Comparison of ENCODE assay signal across 33 mouse cellular contexts in genomic region chr14:55913406-55913805, GRCm38 (mm10). TPM values are rescaled to one million over a fixed set of nuclear protein-coding genes. Genes with fewer than 3 reads are reported as not detected.
DNase-seq lines count a peak whose midpoint lies in the region; ATAC-seq and TF ChIP-seq lines count a peak whose summit lies in the region.
"Had no signal": no experiment of that assay in that cellular context is flagged by ENCODE, and none has a peak within 500 bp of the region (broad histone marks: within the 10 kb centered on the region; RNA-seq: fewer than 3 reads in every experiment).

No protein-coding gene starts in this region.

- DNase-seq in thymus, postnatal 25 days, result peak; percentile 27
- DNase-seq in thymus, adult 2 months, result no peak
- DNase-seq in ES-E14 (ENCODE audit: low read depth, low spot score), result no peak
- DNase-seq in cerebellum, postnatal 4 days (ENCODE audit: low spot score in 2 of 2), result no peak
- no peak for DNase-seq in neural tube, embryonic 10.5 days (ENCODE audit: extremely low spot score, low spot score)
- DNase-seq: cerebellum, adult 11 months; cerebellum, adult 9-11 months; embryo, embryonic 11 days; kidney, adult 11 months; layer of hippocampus, adult 9-11 months; lung, embryonic 14.5 days; midbrain, embryonic 14.5 days; right cerebral cortex, adult 18-20 months had no signal

- no peak overlapping the region for H3K4me3 ChIP-seq in thymus, adult 2 months (ENCODE audit: control insufficient read depth, insufficient read depth, low read length)
- no peak overlapping the region for H3K4me3 ChIP-seq in ES-E14 (ENCODE audit: insufficient read depth in 1 of 2, low read depth in 1 of 2, low read length in 2 of 2, poor library complexity in 1 of 2, severe bottlenecking in 1 of 2)
- H3K4me3 ChIP-seq in forebrain, embryonic 16.5 days (replicated peaks; ENCODE audit: low read length), result no peak overlapping the region
- H3K4me3 ChIP-seq: embryonic facial prominence, embryonic 13.5 days; erythroblast, embryonic 14.5 days; forebrain, embryonic 12.5 days; kidney, embryonic 15.5 days; neural tube, embryonic 13.5 days; stomach, embryonic 15.5 days had no signal

- no peak for TF ChIP-seq CTCF in thymus, adult 2 months (IDR thresholded peaks at IDR 0.05; ENCODE audit: borderline replicate concordance, control insufficient read depth, extremely low read depth, insufficient read depth, low read length, poor library complexity)

- no peaks in the 10 kb centered on the region; the same call in 1 of the 2 replicates for H3K27me3 ChIP-seq in thymus, adult 2 months (ENCODE audit: control insufficient read depth, insufficient read depth, low read length)
- H3K27me3 ChIP-seq in forebrain, embryonic 16.5 days (replicated peaks; ENCODE audit: control insufficient read depth, insufficient read depth, low read length), result no peaks in the 10 kb centered on the region
- H3K27me3 ChIP-seq: embryonic facial prominence, embryonic 13.5 days; forebrain, embryonic 12.5 days; kidney, embryonic 15.5 days; neural tube, embryonic 13.5 days; stomach, embryonic 15.5 days had no signal

- TF ChIP-seq POLR2A in thymus, adult 2 months (IDR thresholded peaks at IDR 0.05; ENCODE audit: control insufficient read depth, extremely low read depth, insufficient read depth, low read length, poor library complexity), result no peak

- H3K36me3 ChIP-seq in thymus, adult 2 months (ENCODE audit: control insufficient read depth, insufficient read depth, low read length), result no peaks in the 10 kb centered on the region
- no peaks in the 10 kb centered on the region for H3K36me3 ChIP-seq in ES-E14 (ENCODE audit: control insufficient read depth, insufficient read depth, low read length, poor library complexity, severe bottlenecking)
- no peaks in the 10 kb centered on the region for H3K36me3 ChIP-seq in forebrain, embryonic 16.5 days (ENCODE audit: control insufficient read depth, insufficient read depth)
- H3K36me3 ChIP-seq: embryonic facial prominence, embryonic 13.5 days; forebrain, embryonic 12.5 days; G1E; kidney, embryonic 15.5 days; neural tube, embryonic 13.5 days; stomach, embryonic 15.5 days had no signal

- H3K9ac ChIP-seq in ES-E14 (ENCODE audit: insufficient read depth, low read depth, low read length, poor library complexity, severe bottlenecking), result no peak overlapping the region
- no peak overlapping the region for H3K9ac ChIP-seq in forebrain, embryonic 16.5 days (replicated peaks; ENCODE audit: low read depth, low read length)
- H3K9ac ChIP-seq: embryonic facial prominence, embryonic 13.5 days; forebrain, embryonic 12.5 days; kidney, embryonic 15.5 days; liver, embryonic 14.5 days; lung, embryonic 14.5 days; neural tube, embryonic 13.5 days; stomach, embryonic 15.5 days had no signal

- in situ Hi-C loops in ES-E14 (cut with MboI; ENCODE audit: low sequenced_read_pairs in 2 of 2, unreplicated experiment in 2 of 2), result no loop called here

- WGBS in thymus, adult 2 months, result 5% methylated on average over 4 of the region's 4 CpGs
- WGBS in forebrain, embryonic 16.5 days, result 66% methylated on average over 4 of the region's 4 CpGs

- ATAC-seq in hematopoietic stem cell, adult 5-6 weeks (replicated peaks in 1 of 2; ENCODE audit: insufficient read depth in 1 of 2, low FRiP score in 2 of 2, low TSS enrichment in 1 of 2, low read depth in 1 of 2, poor library complexity in 2 of 2, severe bottlenecking in 2 of 2), result peak; percentile 59 to 75
- peak; percentile 36; the same call in 1 of the 2 replicates for ATAC-seq in neutrophil, adult 5-6 weeks (ENCODE audit: extremely low read depth, insufficient number of reproducible peaks, low FRiP score, poor library complexity, severe bottlenecking)
- ATAC-seq in forebrain, embryonic 16.5 days, result no peak
- ATAC-seq: hindbrain, postnatal 0 days; Patski had no signal

- no peaks in the 10 kb centered on the region for H3K9me3 ChIP-seq in ES-E14 (ENCODE audit: control insufficient read depth, insufficient read depth, low read depth, low read length)
- no peaks in the 10 kb centered on the region for H3K9me3 ChIP-seq in forebrain, embryonic 16.5 days (ENCODE audit: control insufficient read depth, low read length)
- H3K9me3 ChIP-seq: embryonic facial prominence, embryonic 13.5 days; forebrain, embryonic 12.5 days; G1E; kidney, embryonic 15.5 days; neural tube, embryonic 13.5 days; stomach, embryonic 15.5 days had no signal

- H3K27ac ChIP-seq in thymus, adult 2 months (ENCODE audit: control insufficient read depth, insufficient read depth, low read length), result no peak overlapping the region
- no peak overlapping the region for H3K27ac ChIP-seq in ES-E14 (ENCODE audit: insufficient read depth, low read depth, low read length, poor library complexity, severe bottlenecking)
- H3K27ac ChIP-seq in forebrain, embryonic 16.5 days (ENCODE audit: low read length), result no peak overlapping the region
- H3K27ac ChIP-seq: embryonic facial prominence, embryonic 13.5 days; forebrain, embryonic 12.5 days; hindbrain, postnatal 0 days; kidney, embryonic 15.5 days; liver, embryonic 14.5 days; neural tube, embryonic 13.5 days; stomach, embryonic 15.5 days had no signal

- H3K4me2 ChIP-seq in forebrain, embryonic 16.5 days (ENCODE audit: low read length), result no peak overlapping the region
- H3K4me2 ChIP-seq: embryonic facial prominence, embryonic 13.5 days; forebrain, embryonic 12.5 days; heart, embryonic 11.5 days; kidney, embryonic 15.5 days; lung, embryonic 14.5 days; neural tube, embryonic 13.5 days; stomach, embryonic 15.5 days had no signal

- H3K4me1 ChIP-seq in thymus, adult 2 months (replicated peaks; ENCODE audit: control insufficient read depth, insufficient read depth, low read length), result no peaks in the 10 kb centered on the region
- H3K4me1 ChIP-seq in ES-E14 (ENCODE audit: control insufficient read depth in 2 of 2, insufficient read depth in 2 of 2, low read length in 2 of 2, poor library complexity in 1 of 2), result peaks cover 0 to 3% of the 10 kb centered on the region in 2 experiments; a peak in 2 of 4 replicates
- no peaks in the 10 kb centered on the region for H3K4me1 ChIP-seq in forebrain, embryonic 16.5 days (replicated peaks; ENCODE audit: control insufficient read depth, insufficient read depth, low read length)
- H3K4me1 ChIP-seq: embryonic facial prominence, embryonic 13.5 days; forebrain, embryonic 12.5 days; kidney, embryonic 15.5 days; neural tube, embryonic 13.5 days; stomach, embryonic 15.5 days had no signal

TF ChIP-seq in ES-E14, 5 proteins besides CTCF, POLR2A, EP300 and RAD21:
- TF ChIP-seq MAFK (IDR thresholded peaks at IDR 0.05; ENCODE audit: insufficient read depth, low read depth, low read length) (peak; percentile 36; the same call in 1 of the 2 replicates), HCFC1 (IDR thresholded peaks at IDR 0.05; ENCODE audit: borderline replicate concordance, insufficient read depth, low read length) (no peak)

RNA-seq across cellular contexts. Expression of gene Sdr39u1, which starts 13.3 kb away (rescaled TPM):
- 50.2 and 54.8 TPM in 2 replicates for polyA plus RNA-seq in thymus, adult 2 months (2012; rRNA removed)
- 8.2 and 11.1 TPM in 2 replicates for total RNA-seq in ES-E14 (2012; rRNA removed)
- 10.3 and 27.3 TPM in 2 replicates for total RNA-seq in hematopoietic stem cell, adult 5-6 weeks (2017)
- 9.7 and 16.3 TPM in 2 replicates for total RNA-seq in neutrophil, adult 5-6 weeks (2017)
- 102 and 128 TPM in 2 replicates for polyA plus RNA-seq in forebrain, embryonic 16.5 days (2015; fragmentation: Nextera tagmentation; extraction: Ambion mirVana)
- polyA plus RNA-seq: G1E had no signal

RNA-seq across cellular contexts. Expression of gene Khnyn, which starts 28.7 kb away (rescaled TPM):
- polyA plus RNA-seq in thymus, adult 2 months (2012; rRNA removed), result 33.7 and 35.5 TPM in 2 replicates
- total RNA-seq in ES-E14 (2012; rRNA removed), result 7.2 and 15.8 TPM in 2 replicates
- total RNA-seq in hematopoietic stem cell, adult 5-6 weeks (2017), result 40.6 and 50.5 TPM in 2 replicates
- 157 and 158 TPM in 2 replicates for total RNA-seq in neutrophil, adult 5-6 weeks (2017)
- 10.3 and 11.1 TPM in 2 replicates for polyA plus RNA-seq in forebrain, embryonic 16.5 days (2015; fragmentation: Nextera tagmentation; extraction: Ambion mirVana)

RNA-seq across cellular contexts. Expression of gene Cbln3, which starts 29.2 kb away (rescaled TPM):
- polyA plus RNA-seq in thymus, adult 2 months (2012; rRNA removed), result 0.04 and 0.09 TPM in 2 replicates
- 0.04 and 0.11 TPM in 2 replicates for total RNA-seq in ES-E14 (2012; rRNA removed)
- total RNA-seq in hematopoietic stem cell, adult 5-6 weeks (2017), result 0.05 TPM in 1 of 2 replicates, not detected in the other
- 0.37 TPM in 1 of 2 replicates, not detected in the other for total RNA-seq in neutrophil, adult 5-6 weeks (2017)
- 0.14 and 0.21 TPM in 2 replicates for polyA plus RNA-seq in forebrain, embryonic 16.5 days (2015; fragmentation: Nextera tagmentation; extraction: Ambion mirVana)
- total RNA-seq: gastrocnemius, adult 18-20 months; megakaryocyte-erythroid progenitor cell, adult 5-6 weeks had no signal
- polyA plus RNA-seq: erythroblast, embryonic 14.5 days had no signal

RNA-seq across cellular contexts. Expression of gene Cma1, which starts 31.1 kb away (rescaled TPM):
- polyA plus RNA-seq in thymus, adult 2 months (2012; rRNA removed), result 1.7 and 2.0 TPM in 2 replicates
- total RNA-seq in ES-E14 (2012; rRNA removed), result not detected in 2 replicates
- 0.88 TPM in 1 of 2 replicates, not detected in the other for total RNA-seq in hematopoietic stem cell, adult 5-6 weeks (2017)
- total RNA-seq in neutrophil, adult 5-6 weeks (2017), result 0.37 and 2.1 TPM in 2 replicates
- polyA plus RNA-seq in forebrain, embryonic 16.5 days (2015; fragmentation: Nextera tagmentation; extraction: Ambion mirVana), result 0.27 and 0.61 TPM in 2 replicates
- total RNA-seq: left cerebral cortex, adult 18-20 months; left cerebral cortex, postnatal 36 days had no signal
- polyA plus RNA-seq: erythroblast, embryonic 14.5 days; forebrain, embryonic 12.5 days; G1E; heart, embryonic 11.5 days; hindbrain, embryonic 11.5 days; neural tube, embryonic 13.5 days; Patski had no signal

RNA-seq across cellular contexts. Expression of gene Cma2, which starts 37.4 kb away (rescaled TPM):
- 0.28 TPM in 1 of 2 replicates, not detected in the other for polyA plus RNA-seq in thymus, adult 2 months (2012; rRNA removed)
- not detected in 2 replicates for total RNA-seq in ES-E14 (2012; rRNA removed)
- not detected in 2 replicates for total RNA-seq in hematopoietic stem cell, adult 5-6 weeks (2017)
- not detected in 2 replicates for total RNA-seq in neutrophil, adult 5-6 weeks (2017)
- polyA plus RNA-seq in forebrain, embryonic 16.5 days (2015; fragmentation: Nextera tagmentation; extraction: Ambion mirVana), result not detected in 2 replicates
- total RNA-seq: gastrocnemius, adult 18-20 months; hindbrain, postnatal 0 days; left cerebral cortex, adult 18-20 months; left cerebral cortex, postnatal 36 days; megakaryocyte-erythroid progenitor cell, adult 5-6 weeks had no signal
- polyA plus RNA-seq: embryonic facial prominence, embryonic 13.5 days; erythroblast, embryonic 14.5 days; forebrain, embryonic 12.5 days; G1E; heart, embryonic 11.5 days; heart, postnatal 0 days; hindbrain, embryonic 11.5 days; hindbrain, postnatal 0 days; kidney, embryonic 15.5 days; liver, embryonic 14.5 days; lung, embryonic 14.5 days; midbrain, embryonic 14.5 days; neural tube, embryonic 13.5 days; Patski; stomach, embryonic 15.5 days had no signal
